Mouse (Mus musculus): ENCODE results near the gene Snx10.

DNA sequence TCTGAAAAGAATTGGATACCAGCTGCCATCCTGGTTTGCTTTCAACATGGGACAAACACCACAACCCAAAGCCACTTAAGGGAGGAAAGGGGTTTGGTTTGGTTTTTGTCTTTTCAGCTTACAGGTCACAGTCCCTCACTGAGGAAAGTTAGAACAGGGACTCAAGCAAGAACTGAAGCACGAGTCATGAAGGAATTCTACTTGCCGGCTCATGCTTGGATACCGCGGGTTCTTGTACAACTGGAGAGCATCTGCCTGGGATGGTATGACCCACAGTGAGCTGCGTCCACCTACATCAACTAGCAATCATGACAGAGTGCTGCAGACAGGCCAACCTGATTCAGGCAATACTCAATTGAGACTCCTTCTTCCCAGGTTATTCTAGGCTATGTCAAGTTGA lies 37.0 kb upstream of the Snx10 start:
- TF ChIP-seq CTCF (IDR thresholded peaks at IDR 0.05; ENCODE audit: control insufficient read depth, insufficient read depth, insufficient replicate concordance, low read depth, low read length) (no peak), POLR2A (IDR thresholded peaks at IDR 0.05; ENCODE audit: control insufficient read depth, low read depth, low read length) (no peak)
